ENCODE assay signal across 26 mouse cellular contexts in the genomic region with DNA sequence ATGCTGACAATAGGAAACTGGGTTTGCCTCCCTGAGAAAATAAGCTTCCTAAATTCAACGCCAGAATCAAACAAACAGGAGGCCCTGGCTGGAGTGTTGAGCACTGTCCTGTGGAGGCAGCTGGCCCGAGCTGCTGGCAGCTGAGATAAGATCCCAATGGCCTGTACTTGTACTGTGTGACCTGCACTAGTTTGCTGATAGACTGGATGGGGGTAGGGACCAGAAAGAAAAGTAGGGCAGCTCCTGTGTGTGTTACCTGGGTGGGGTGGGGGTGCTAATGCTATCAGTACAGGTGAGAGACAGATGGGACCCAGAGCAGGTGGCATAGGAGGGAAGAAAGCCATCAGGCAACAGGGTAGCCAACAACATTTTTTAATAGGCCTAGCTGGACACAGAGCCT. TPM values are rescaled to one million over a fixed set of nuclear protein-coding genes. Genes with fewer than 3 reads are reported as not detected.
DNase-seq lines count a peak whose midpoint lies in the region; ATAC-seq and TF ChIP-seq lines count a peak whose summit lies in the region.
"Had no signal": no experiment of that assay in that cellular context is flagged by ENCODE, and none has a peak within 500 bp of the region (broad histone marks: within the 10 kb centered on the region; RNA-seq: fewer than 3 reads in every experiment).

No protein-coding gene starts in this region.

- H3K9ac ChIP-seq in midbrain, postnatal 0 days (replicated peaks; ENCODE audit: low read length, poor library complexity, severe bottlenecking), result no peak overlapping the region
- H3K9ac ChIP-seq: forebrain, embryonic 13.5 days; heart, embryonic 12.5 days; liver, embryonic 13.5 days; midbrain, embryonic 15.5 days had no signal

- H3K9me3 ChIP-seq in midbrain, embryonic 10.5 days (replicated peaks), result no peaks in the 10 kb centered on the region
- H3K9me3 ChIP-seq in midbrain, postnatal 0 days (ENCODE audit: low read length), result no peaks in the 10 kb centered on the region
- H3K9me3 ChIP-seq: forebrain, embryonic 13.5 days; heart, embryonic 12.5 days; liver, embryonic 13.5 days; megakaryocyte, embryonic 14.5 days; midbrain, embryonic 15.5 days had no signal

- no peak for TF ChIP-seq POLR2A in cerebellum, adult 2 months (IDR thresholded peaks at IDR 0.05; ENCODE audit: borderline replicate concordance, insufficient read depth, low read length)

- ATAC-seq in cerebellum, adult (ENCODE audit: insufficient number of reproducible peaks, low FRiP score, low TSS enrichment), result no peak
- ATAC-seq in midbrain, postnatal 0 days (ENCODE audit: low FRiP score), result no peak
- ATAC-seq: forebrain, embryonic 13.5 days; hindbrain, embryonic 16.5 days; lung, postnatal 0 days; midbrain, embryonic 15.5 days had no signal

- H3K36me3 ChIP-seq in midbrain, embryonic 10.5 days, result no peaks in the 10 kb centered on the region
- no peaks in the 10 kb centered on the region for H3K36me3 ChIP-seq in midbrain, postnatal 0 days (ENCODE audit: insufficient read depth, low read length)
- H3K36me3 ChIP-seq: heart, embryonic 12.5 days; liver, embryonic 13.5 days; midbrain, embryonic 15.5 days had no signal

- WGBS in cerebellum, adult 2 months, result 8% methylated on average over 2 of the region's 2 CpGs
- WGBS in midbrain, embryonic 10.5 days, result 63% methylated on average over 2 of the region's 2 CpGs
- WGBS in midbrain, postnatal 0 days, result 53% methylated on average over 2 of the region's 2 CpGs

- H3K4me2 ChIP-seq in midbrain, postnatal 0 days (ENCODE audit: low read depth, low read length, poor library complexity, severe bottlenecking), result no peak overlapping the region
- H3K4me2 ChIP-seq: forebrain, embryonic 13.5 days; heart, embryonic 12.5 days; liver, embryonic 13.5 days; midbrain, embryonic 15.5 days had no signal

- no peak for TF ChIP-seq CTCF in cerebellum, adult 2 months (IDR thresholded peaks at IDR 0.05; ENCODE audit: borderline replicate concordance, insufficient read depth, low read depth, low read length)
- TF ChIP-seq CTCF in midbrain, postnatal 0 days (IDR thresholded peaks at IDR 0.05), result no peak

- 0 out of 2 replicates have a peak overlapping the region, but pooled peaks have one; percentile 11 for H3K27ac ChIP-seq in cerebellum, adult 2 months (ENCODE audit: insufficient read depth, low read length)
- H3K27ac ChIP-seq in midbrain, embryonic 10.5 days (replicated peaks), result 0 out of 2 replicates have a peak overlapping the region, but pooled peaks have one; percentile 20
- no peak overlapping the region for H3K27ac ChIP-seq in midbrain, postnatal 0 days (ENCODE audit: low read depth, low read length)
- H3K27ac ChIP-seq: forebrain, embryonic 13.5 days; kidney, postnatal 0 days; liver, embryonic 13.5 days; midbrain, embryonic 15.5 days had no signal

- no peak overlapping the region for H3K4me3 ChIP-seq in cerebellum, adult 2 months (replicated peaks; ENCODE audit: insufficient read depth, low read depth, low read length)
- H3K4me3 ChIP-seq in midbrain, embryonic 10.5 days, result no peak overlapping the region
- no peak overlapping the region for H3K4me3 ChIP-seq in midbrain, postnatal 0 days (ENCODE audit: low read depth, low read length)
- H3K4me3 ChIP-seq: forebrain, embryonic 13.5 days; heart, embryonic 12.5 days; liver, embryonic 13.5 days; megakaryocyte, embryonic 14.5 days; midbrain, embryonic 15.5 days had no signal

- DNase-seq in cerebellum, adult 2 months, result peak in 1 of 2 experiments; percentile 57
- no peak for DNase-seq in midbrain, embryonic 10.5 days (ENCODE audit: low spot score)
- no peak for DNase-seq in midbrain, postnatal 0 days (ENCODE audit: low spot score)
- DNase-seq in cerebellum, adult 8-10 months, result peak; percentile 26
- no peak for DNase-seq in adrenal gland, adult 2 months
- no peak for DNase-seq in layer of hippocampus, postnatal 25 days (ENCODE audit: extremely low spot score in 1 of 2, low spot score in 1 of 2)
- DNase-seq: gastrocnemius, postnatal 14 days; kidney, adult 8-10 months; kidney, postnatal 4 days; layer of hippocampus, postnatal 36 days; left cerebral cortex, postnatal 4 days; liver, embryonic 13.5 days; lung, adult 18-20 months; lung, postnatal 4 days; right cerebral cortex, postnatal 25 days; thymus, adult 2 months; thymus, postnatal 36 days had no signal

- peaks cover 51% of the 10 kb centered on the region for H3K4me1 ChIP-seq in cerebellum, adult 2 months (ENCODE audit: control insufficient read depth, insufficient read depth, low read length)
- H3K4me1 ChIP-seq in midbrain, embryonic 10.5 days, result peaks cover 23% of the 10 kb centered on the region
- 0 out of 2 replicates have a peak, but pooled peaks cover 5% of the 10 kb centered on the region for H3K4me1 ChIP-seq in midbrain, postnatal 0 days (ENCODE audit: insufficient read depth, low read length)
- H3K4me1 ChIP-seq: liver, embryonic 13.5 days; megakaryocyte, embryonic 14.5 days had no signal

- H3K27me3 ChIP-seq in cerebellum, adult 2 months (ENCODE audit: control insufficient read depth, insufficient read depth, low read length), result no peaks in the 10 kb centered on the region
- H3K27me3 ChIP-seq in midbrain, embryonic 10.5 days (ENCODE audit: low read depth, poor library complexity, severe bottlenecking), result no peaks in the 10 kb centered on the region
- H3K27me3 ChIP-seq in midbrain, postnatal 0 days (ENCODE audit: insufficient read depth, low read length), result no peaks in the 10 kb centered on the region
- H3K27me3 ChIP-seq: forebrain, embryonic 13.5 days; heart, embryonic 12.5 days; midbrain, embryonic 15.5 days had no signal

RNA-seq across cellular contexts. Expression of a gene that starts 37.3 kb away (rescaled TPM):
- 54.5 and 59.6 TPM in 2 replicates for polyA plus RNA-seq in cerebellum, adult 2 months (2012; rRNA removed)
- 171 and 214 TPM in 2 replicates for polyA plus RNA-seq in midbrain, embryonic 10.5 days (2016; fragmentation: Nextera tagmentation; extraction: Ambion mirVana)
- total RNA-seq in midbrain, postnatal 0 days (2014; rRNA removed), result 111 and 124 TPM in 2 replicates
- polyA plus RNA-seq in midbrain, postnatal 0 days (2015; fragmentation: Nextera tagmentation; extraction: Ambion mirVana), result 74.7 and 76.0 TPM in 2 replicates
- total RNA-seq in adrenal gland, adult 2 months (2021), result 10 to 100 TPM; 58.6 to 64.7 TPM
- polyA plus RNA-seq in adrenal gland, adult 2 months (2012; rRNA removed), result 123 and 179 TPM in 2 replicates
- 10 to 100 TPM; 73.9 to 75.7 TPM for total RNA-seq in layer of hippocampus, postnatal 25 days (2021)
- total RNA-seq: MEL had no signal
